Mouse (Mus musculus) thymus, adult 2 months (tissue): ENCODE measurements at regions not wholly inside any gene's neighbourhood (a gene's known extent, or its start where the extent isn't known, plus 50 kb on each side); places are given as distances from the start of the nearest gene placed in this dataset.

ENCODE experiments used
- CTCF ChIP-seq: fragments of 200-500 bp; IDR thresholded peaks from 2 replicates; pipeline ENCODE4 v1.5.1; 2012; ENCODE audit warnings: mild to moderate bottlenecking, control low read depth, low read length, moderate library complexity, borderline replicate concordance; ENCODE audit not compliant: control insufficient read depth, poor library complexity, insufficient read depth; ENCODE audit errors: extremely low read depth
- POLR2A ChIP-seq: fragments of 200-500 bp; IDR thresholded peaks from 2 replicates; pipeline ENCODE4 v1.6.1; 2012; ENCODE audit warnings: mild to moderate bottlenecking, low read length, control low read depth, moderate library complexity; ENCODE audit not compliant: control insufficient read depth, poor library complexity, insufficient read depth; ENCODE audit errors: extremely low read depth

DNA sequence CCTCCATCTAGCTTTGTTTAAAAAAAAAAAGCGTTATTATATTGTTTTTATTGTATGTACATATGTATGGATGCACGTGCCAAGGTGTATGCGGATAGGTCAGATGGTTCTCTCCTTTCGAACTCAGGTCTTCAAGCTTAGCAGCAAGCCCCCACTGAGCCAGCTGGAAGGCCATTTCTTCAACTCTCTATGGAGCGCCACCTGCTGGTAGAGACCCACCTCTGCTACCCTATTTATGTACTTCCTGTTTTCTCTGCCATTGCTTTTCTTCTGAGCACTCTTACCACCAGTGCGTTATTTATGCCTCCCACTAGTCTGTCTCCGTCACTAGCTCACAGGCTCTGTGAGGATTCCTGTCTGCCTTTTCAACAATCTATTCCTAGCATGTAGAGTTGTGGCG lies 91.5 kb upstream of the Rpl38 start:
- TF ChIP-seq CTCF (peak; percentile 53; the same call in 1 of the 2 replicates), POLR2A (no peak)
